Mouse (Mus musculus) MEL (cell line): ENCODE measurements around the gene Daam1. TPM values are rescaled to one million over a fixed set of nuclear protein-coding genes. Genes with fewer than 3 reads are reported as not detected.

ENCODE experiments used
- DNase-seq: peaks from one replicate; pipeline ENCODE4 v3.0.0; 2011; ENCODE audit warnings: low read depth, low spot score
- H3K27ac ChIP-seq: 2 replicates; pipeline ENCODE4 v1.5.1; 2012; ENCODE audit warnings: low read depth, mild to moderate bottlenecking, control low read depth, low read length, moderate library complexity; ENCODE audit not compliant: control insufficient read depth
- H3K27me3 ChIP-seq, 2 experiments: fragments of 150-350 bp in 1 of 2; sonication (generic) in 1 of 2; 2 replicates each; pipeline ENCODE4 v1.6.1; 2012; ENCODE audit warnings: low read length in 2 of 2, mild to moderate bottlenecking in 2 of 2, improper control_type of control experiment in 1 of 2, moderate library complexity in 1 of 2; ENCODE audit not compliant: insufficient read depth in 2 of 2, control insufficient read depth in 1 of 2
- H3K36me3 ChIP-seq, 2 experiments: 2 replicates each; pipeline ENCODE4 v1.6.1; 2012 to 2014; ENCODE audit warnings: low read length in 2 of 2, improper control_type of control experiment in 1 of 2, inconsistent platforms in 1 of 2, mild to moderate bottlenecking in 1 of 2; ENCODE audit not compliant: insufficient read depth in 2 of 2, control insufficient read depth in 1 of 2
- H3K4me1 ChIP-seq, 2 experiments: fragments of 150-350 bp in 1 of 2; sonication (generic) in 1 of 2; 2 replicates each; pipeline ENCODE4 v1.6.1; 2012; ENCODE audit warnings: low read length in 2 of 2, improper control_type of control experiment in 1 of 2, mild to moderate bottlenecking in 1 of 2; ENCODE audit not compliant: insufficient read depth in 2 of 2, control insufficient read depth in 1 of 2
- H3K4me3 ChIP-seq, 2 experiments: fragments of 150-350 bp in 1 of 2; sonication (generic) in 1 of 2; 2 replicates each; pipeline ENCODE4 v1.5.1; 2012; ENCODE audit warnings: low read depth in 2 of 2, low read length in 2 of 2, mild to moderate bottlenecking in 2 of 2, moderate library complexity in 2 of 2, control low read depth in 1 of 2, improper control_type of control experiment in 1 of 2; ENCODE audit not compliant: control insufficient read depth in 1 of 2, insufficient read depth in 1 of 2
- H3K79me2 ChIP-seq: 2 replicates; pipeline ENCODE4 v1.6.1; 2012; ENCODE audit warnings: mild to moderate bottlenecking, low read length, moderate library complexity; ENCODE audit not compliant: control insufficient read depth, poor library complexity, insufficient read depth
- H3K9ac ChIP-seq: 2 replicates; pipeline ENCODE4 v1.6.1; 2012; ENCODE audit warnings: low read depth, mild to moderate bottlenecking, control low read depth, low read length, moderate library complexity; ENCODE audit not compliant: control insufficient read depth, poor library complexity, severe bottlenecking
- H3K9me3 ChIP-seq: fragments of 150-350 bp; sonication (generic); replicated peaks from 2 replicates; pipeline ENCODE4 v1.6.1; 2012; ENCODE audit warnings: mild to moderate bottlenecking, low read length, improper control_type of control experiment, moderate library complexity; ENCODE audit not compliant: insufficient read depth
- E2F4 ChIP-seq: IDR thresholded peaks from 2 replicates; pipeline ENCODE4 v1.6.1; 2011; ENCODE audit warnings: low read depth, low read length, improper control_type of control experiment, borderline replicate concordance
- ELF1 ChIP-seq: IDR thresholded peaks from 2 replicates; pipeline ENCODE4 v1.6.1; 2014; ENCODE audit warnings: low read depth, mild to moderate bottlenecking, inconsistent platforms, low read length, improper control_type of control experiment, moderate library complexity
- EP300 ChIP-seq, 2 experiments: IDR thresholded peaks; 2 replicates each; pipeline ENCODE4 v1.6.1; 2011; ENCODE audit warnings: improper control_type of control experiment in 2 of 2, low read length in 2 of 2, low read depth in 1 of 2, mild to moderate bottlenecking in 1 of 2
- ETS1 ChIP-seq: IDR thresholded peaks from 2 replicates; pipeline ENCODE4 v1.6.1; 2012; ENCODE audit warnings: low read depth, mild to moderate bottlenecking, inconsistent platforms, low read length, improper control_type of control experiment, moderate library complexity
- GABPA ChIP-seq: IDR thresholded peaks from 2 replicates; pipeline ENCODE4 v1.6.1; 2012; ENCODE audit warnings: low read depth, mild to moderate bottlenecking, inconsistent platforms, low read length, improper control_type of control experiment, moderate library complexity
- JUND ChIP-seq: IDR thresholded peaks from 2 replicates; pipeline ENCODE4 v1.6.1; 2011; ENCODE audit warnings: low read depth, mild to moderate bottlenecking, improper control_type of control experiment, low read length
- MXI1 ChIP-seq: IDR thresholded peaks from 2 replicates; pipeline ENCODE4 v1.6.1; 2011; ENCODE audit warnings: mild to moderate bottlenecking, low read depth, low read length, improper control_type of control experiment
- MYC ChIP-seq: IDR thresholded peaks from 2 replicates; pipeline ENCODE4 v1.6.1; 2011; ENCODE audit warnings: low read depth, mild to moderate bottlenecking, low read length, improper control_type of control experiment, moderate library complexity
- NRF1 ChIP-seq: IDR thresholded peaks from 2 replicates; pipeline ENCODE4 v1.6.1; 2014; ENCODE audit warnings: low read depth, mild to moderate bottlenecking, inconsistent platforms, low read length, improper control_type of control experiment, moderate library complexity; ENCODE audit not compliant: poor library complexity, insufficient read depth, severe bottlenecking
- POLR2AphosphoS2 ChIP-seq: IDR thresholded peaks from 2 replicates; pipeline ENCODE4 v1.6.1; 2011; ENCODE audit warnings: low read length, improper control_type of control experiment
- SIN3A ChIP-seq: IDR thresholded peaks from 2 replicates; pipeline ENCODE4 v1.6.1; 2012; ENCODE audit warnings: low read length, improper control_type of control experiment, inconsistent platforms
- SMC3 ChIP-seq: IDR thresholded peaks from 2 replicates; pipeline ENCODE4 v1.6.1; 2011; ENCODE audit warnings: low read depth, low read length, improper control_type of control experiment
- TBP ChIP-seq: IDR thresholded peaks from 2 replicates; pipeline ENCODE4 v1.8.0; 2011; ENCODE audit warnings: low read depth, low read length, improper control_type of control experiment
- TCF12 ChIP-seq: IDR thresholded peaks from 2 replicates; pipeline ENCODE4 v1.6.1; 2014; ENCODE audit warnings: low read depth, mild to moderate bottlenecking, inconsistent platforms, low read length, improper control_type of control experiment, moderate library complexity
- USF1 ChIP-seq: IDR thresholded peaks from 2 replicates; pipeline ENCODE4 v1.6.1; 2014; ENCODE audit warnings: low read depth, mild to moderate bottlenecking, inconsistent platforms, low read length, improper control_type of control experiment, moderate library complexity
- ZC3H11A ChIP-seq: IDR thresholded peaks from 2 replicates; pipeline ENCODE4 v1.6.1; 2012; ENCODE audit warnings: low read depth, mild to moderate bottlenecking, inconsistent platforms, low read length, improper control_type of control experiment
- ZKSCAN1 ChIP-seq: IDR thresholded peaks from 2 replicates; pipeline ENCODE4 v1.6.1; 2012; ENCODE audit warnings: low read depth, mild to moderate bottlenecking, inconsistent platforms, low read length, improper control_type of control experiment, moderate library complexity
- polyA plus RNA-seq, 2 experiments: library from polyadenylated mRNA; stranded (reverse) in 1 of 2; unstranded in 1 of 2; fragments of >175 nt in 1 of 2; fragments of >200 nt in 1 of 2; gene quantifications; 2 replicates each; pipeline versions ENCODE4 v1.2.1 to v1.2.4; 2012; ENCODE audit warnings: low replicate concordance in 2 of 2, low read depth in 1 of 2; ENCODE audit not compliant: insufficient read length in 2 of 2, insufficient read depth in 1 of 2, missing spikeins in 1 of 2
- total RNA-seq: library from RNA; depleted of rRNA; stranded (reverse); fragments of 300-350 nt; gene quantifications from 2 replicates; pipeline ENCODE4 v1.2.3, GENCODE M21; 2012

Gene Daam1
- total and polyA plus RNA-seq, 3 experiments: 9.2 to 12.0 TPM; not detected in 1

DNA sequence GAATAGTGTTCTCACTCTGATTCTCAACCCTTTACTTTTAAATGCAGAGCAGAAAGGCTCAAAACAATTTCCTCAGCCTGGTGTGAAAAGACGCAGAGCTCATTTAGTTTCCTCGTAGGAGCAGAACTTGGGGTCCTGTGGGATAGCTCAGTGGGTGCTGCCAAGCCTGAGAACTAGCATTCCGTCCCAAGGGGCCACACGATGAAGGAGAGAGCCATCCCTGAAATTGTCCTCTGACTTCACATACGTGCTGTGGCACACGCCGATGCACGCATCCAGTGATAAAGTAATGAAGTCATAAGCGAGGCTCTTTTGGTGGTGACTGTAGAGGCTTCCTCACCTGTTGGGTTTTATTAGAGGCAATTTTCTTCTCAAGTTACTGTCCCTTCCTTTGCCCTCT is 138.6 kb downstream of the Daam1 start:
- no peaks in the 10 kb centered on the region for H3K9me3 ChIP-seq
- no peak for DNase-seq
- no peaks in the 10 kb centered on the region for H3K79me2 ChIP-seq
- H3K4me3 ChIP-seq: no peak overlapping the region
- H3K4me1 ChIP-seq: no peaks in the 10 kb centered on the region
- no peak for TF ChIP-seq JUND
- TF ChIP-seq ELF1: no peak
- no peak for TF ChIP-seq TBP
- no peak for TF ChIP-seq GABPA
- no peak for TF ChIP-seq ZKSCAN1
- no peak for TF ChIP-seq SMC3
- no peak for TF ChIP-seq E2F4
- no peak for TF ChIP-seq SIN3A
- TF ChIP-seq TCF12: no peak
- TF ChIP-seq ETS1: no peak
- TF ChIP-seq USF1: no peak
- TF ChIP-seq EP300 (IDR thresholded peaks at IDR 0.05; ENCODE audit: low read depth in 1 of 2, low read length in 2 of 2): no peak
- TF ChIP-seq NRF1: no peak
- H3K36me3 ChIP-seq: peaks cover 0 to 3% of the 10 kb centered on the region in 2 experiments; a peak in 2 of 4 replicates
- H3K9ac ChIP-seq: no peak overlapping the region
- no peaks in the 10 kb centered on the region for H3K27me3 ChIP-seq
- H3K27ac ChIP-seq: no peak overlapping the region

DNA sequence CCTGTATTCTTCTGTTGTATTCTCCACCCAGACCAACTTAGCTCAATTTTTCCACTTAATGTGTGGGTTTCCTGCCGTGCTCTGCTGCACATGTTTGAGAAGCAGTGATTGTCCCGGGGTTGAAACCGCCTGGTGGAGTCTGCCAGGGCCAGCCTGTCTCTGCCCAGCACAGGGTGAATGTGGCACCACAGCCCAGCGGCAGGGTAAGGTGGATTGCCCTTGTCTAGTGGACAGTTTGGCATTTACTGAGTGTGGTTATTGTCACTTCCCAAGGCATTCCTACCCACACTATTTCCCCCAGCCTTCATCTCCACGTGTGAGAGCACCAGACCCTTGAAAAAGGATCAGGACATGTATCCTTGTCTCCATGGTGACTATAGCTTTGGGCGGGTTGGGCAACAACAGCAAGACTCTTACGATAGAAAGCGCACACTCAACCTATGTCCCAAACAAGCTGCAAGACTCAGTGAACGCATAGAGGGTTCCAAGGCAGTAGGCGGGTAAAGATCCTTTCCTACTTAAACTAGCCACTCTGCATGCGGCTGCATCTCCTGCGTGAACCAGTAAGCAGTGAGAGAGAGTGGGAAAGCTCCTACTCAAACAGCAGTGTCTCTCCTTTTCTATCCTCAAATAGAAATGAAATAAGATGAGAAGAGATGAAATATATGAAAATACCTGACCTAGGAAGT is 139.2 kb downstream of the Daam1 start:
- no peak overlapping the region for H3K27ac ChIP-seq
- no peaks in the 10 kb centered on the region for H3K79me2 ChIP-seq
- no peak for DNase-seq
- H3K27me3 ChIP-seq: no peaks in the 10 kb centered on the region
- no peak overlapping the region for H3K9ac ChIP-seq
- no peaks in the 10 kb centered on the region for H3K9me3 ChIP-seq
- peaks cover 0 to 3% of the 10 kb centered on the region in 2 experiments; a peak in 2 of 4 replicates for H3K36me3 ChIP-seq
- no peak overlapping the region for H3K4me3 ChIP-seq
- TF ChIP-seq ZC3H11A (no peak), NRF1 (no peak), EP300 (IDR thresholded peaks at IDR 0.05; ENCODE audit: low read depth in 1 of 2, low read length in 2 of 2) (no peak), POLR2AphosphoS2 (no peak), SIN3A (no peak), MXI1 (no peak), MYC (no peak)
- H3K4me1 ChIP-seq: no peaks in the 10 kb centered on the region
